Mouse (Mus musculus) frontal cortex, adult (tissue): ENCODE measurements at regions not wholly inside any gene's neighbourhood (a gene's known extent, or its start where the extent isn't known, plus 50 kb on each side); places are given as distances from the start of the nearest gene placed in this dataset.

Experiments
- ATAC-seq: cut with Nextera tagmentation; 2 replicates; pipeline ENCODE4 v1.9.2; 2017; ENCODE audit warnings: mild to moderate bottlenecking, moderate library complexity, mixed read lengths; ENCODE audit not compliant: low TSS enrichment

DNA sequence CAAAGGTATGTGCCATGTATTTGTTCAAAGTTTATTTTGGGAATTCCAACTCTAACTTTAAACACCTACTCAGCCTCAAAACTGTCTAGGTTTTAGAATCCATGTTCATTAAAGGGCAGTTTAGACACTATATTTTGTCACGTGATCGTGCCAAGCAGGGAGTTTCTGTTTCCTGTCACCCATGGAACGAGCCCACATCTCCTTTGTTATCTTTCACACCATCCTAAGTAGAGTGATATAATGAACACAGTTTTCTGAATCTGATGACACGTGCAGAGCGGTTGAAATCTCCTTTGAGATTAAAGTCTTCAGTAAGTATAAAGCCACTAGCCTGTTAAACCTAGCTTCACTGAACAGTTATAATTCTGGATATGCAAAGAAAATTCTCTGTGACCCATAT, 1066.1 kb downstream of the Gsdmc2 start:
- no peak for ATAC-seq

DNA sequence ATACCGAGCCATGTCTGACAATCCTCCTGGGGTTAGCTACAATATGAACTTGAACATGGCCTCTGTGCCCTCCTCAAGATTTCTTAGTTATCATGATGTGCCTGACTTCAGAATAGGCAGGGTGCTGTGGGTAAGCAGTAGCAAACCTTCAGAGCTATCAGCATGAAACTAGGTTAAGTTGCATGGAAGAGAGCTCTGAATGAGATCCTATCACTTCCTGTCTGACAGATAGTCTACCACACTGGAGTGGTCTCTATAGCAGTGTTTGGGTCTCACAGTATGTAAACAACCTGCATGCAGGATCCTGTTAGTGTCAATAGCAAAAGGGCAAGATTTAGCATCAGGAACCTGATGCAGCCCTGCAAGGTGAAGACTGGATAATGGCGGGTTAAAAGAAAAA, 1092.3 kb downstream of the Gsdmc2 start:
- no peak for ATAC-seq

DNA sequence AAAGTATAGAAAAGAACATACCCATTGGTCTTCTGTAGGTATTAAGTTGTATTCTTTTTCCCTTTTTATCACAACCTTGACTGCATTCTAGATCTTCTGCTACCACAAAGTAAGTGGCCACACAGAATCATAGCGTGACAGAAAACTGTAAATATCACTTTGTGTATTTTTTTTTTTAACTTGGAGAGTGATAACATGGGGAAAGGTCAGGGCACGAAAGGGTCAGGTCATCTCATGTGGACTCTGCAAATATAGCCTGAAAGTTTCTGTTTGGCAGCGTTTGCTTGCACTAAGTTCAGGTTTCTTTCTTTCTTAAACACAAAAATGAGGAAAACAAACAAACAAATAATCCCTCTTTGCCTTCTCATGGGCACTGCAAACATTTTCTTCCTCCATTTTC, 1101.1 kb downstream of the Gsdmc2 start:
- no peak for ATAC-seq

DNA sequence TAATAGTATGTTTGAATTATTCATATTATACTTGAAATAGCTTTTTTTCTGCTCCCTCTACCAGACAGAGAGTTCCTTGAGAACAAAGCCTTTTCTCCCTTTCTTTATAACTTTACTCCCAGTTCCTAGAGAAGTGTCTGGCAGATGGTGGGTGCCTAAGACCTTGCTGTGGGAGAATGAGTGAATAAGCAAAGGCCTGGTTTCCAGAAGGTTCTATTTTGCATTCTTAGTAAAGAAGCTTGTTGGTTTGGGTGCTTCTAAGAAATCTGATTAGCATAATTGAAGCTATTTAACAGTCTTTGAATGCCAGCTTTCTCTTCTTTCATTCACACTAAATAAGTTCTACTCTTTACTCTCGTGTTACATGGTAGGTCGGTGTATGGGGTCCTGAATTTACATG, 1104.2 kb downstream of the Gsdmc2 start:
- no peak for ATAC-seq

DNA sequence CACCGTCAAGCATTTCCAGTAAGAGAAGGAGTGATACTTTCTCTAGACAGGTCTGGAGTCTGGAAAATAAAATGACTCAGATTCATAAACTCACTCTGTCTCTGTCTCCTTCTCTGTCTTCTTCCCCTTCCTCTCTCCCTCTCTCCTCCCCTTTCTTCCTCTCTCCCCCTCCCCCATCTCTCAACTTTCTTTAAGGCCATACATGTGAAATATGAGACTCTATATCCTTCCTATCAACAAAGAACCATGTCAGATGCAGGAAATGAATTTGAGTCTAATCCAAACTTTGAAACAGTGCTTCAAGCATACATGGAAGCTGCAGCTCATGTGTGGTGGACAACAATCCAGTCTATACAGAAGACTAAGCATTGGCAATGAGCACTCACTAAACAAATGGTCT, 1109.6 kb downstream of the Gsdmc2 start:
- ATAC-seq: no peak

DNA sequence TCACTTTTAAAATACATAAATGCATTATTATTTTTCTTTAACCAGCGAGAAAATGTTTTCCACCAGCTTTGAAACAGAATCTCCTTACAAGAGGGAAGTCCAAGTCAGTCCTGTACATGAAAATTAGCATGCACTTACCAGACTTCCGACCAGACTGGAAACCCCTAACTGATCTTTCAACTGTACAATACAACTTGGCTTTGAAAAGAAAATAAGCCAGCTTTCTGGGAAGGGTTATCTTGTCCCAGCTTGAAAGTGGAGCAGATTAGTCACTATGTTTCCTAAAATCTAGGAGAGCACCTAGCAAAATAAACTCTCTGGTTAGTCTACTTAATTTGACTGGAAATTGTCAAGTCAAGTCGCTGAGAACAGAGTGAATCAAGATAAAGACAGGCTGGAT, 1110.1 kb downstream of the Gsdmc2 start:
- no peak for ATAC-seq

DNA sequence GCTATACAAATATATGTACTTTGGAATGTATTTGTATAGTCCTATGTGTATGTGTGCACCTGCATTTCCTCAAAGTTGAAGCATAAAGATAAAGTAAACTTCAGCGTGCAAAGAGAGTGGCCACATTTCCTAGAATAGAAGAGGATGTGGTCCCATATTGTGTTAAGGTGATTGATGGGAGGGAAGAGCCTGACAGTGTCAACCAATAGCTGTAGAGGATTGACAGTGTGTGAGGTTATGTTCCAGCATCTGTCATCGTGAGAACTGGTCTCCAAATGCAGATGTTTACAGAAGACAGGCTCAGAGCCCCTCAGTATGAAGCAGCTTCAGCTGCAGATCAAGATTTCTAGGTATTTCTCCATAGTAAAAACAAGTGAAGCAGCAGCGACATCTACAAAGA, 1114.5 kb downstream of the Gsdmc2 start:
- ATAC-seq: no peak

DNA sequence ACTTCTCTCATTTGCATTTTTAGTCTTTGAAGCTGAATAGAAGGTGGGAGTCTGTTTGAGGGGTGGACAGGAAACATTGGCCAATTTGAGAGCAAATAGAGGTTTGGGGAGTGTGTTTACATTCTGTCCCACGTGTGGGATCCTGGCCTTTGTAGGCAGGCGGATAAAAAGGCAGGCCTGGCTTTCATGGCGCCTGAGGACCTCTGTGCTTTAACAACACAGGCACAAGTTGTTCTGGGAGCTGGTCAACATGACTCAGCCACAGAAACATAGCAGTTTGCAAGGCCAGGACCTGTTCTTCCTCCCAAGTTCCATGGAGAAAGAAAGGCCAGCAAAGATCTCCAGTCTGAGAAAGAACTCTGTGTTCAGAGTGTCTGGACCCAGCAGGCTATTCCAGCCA, 1130.7 kb downstream of the Gsdmc2 start:
- ATAC-seq: no peak

DNA sequence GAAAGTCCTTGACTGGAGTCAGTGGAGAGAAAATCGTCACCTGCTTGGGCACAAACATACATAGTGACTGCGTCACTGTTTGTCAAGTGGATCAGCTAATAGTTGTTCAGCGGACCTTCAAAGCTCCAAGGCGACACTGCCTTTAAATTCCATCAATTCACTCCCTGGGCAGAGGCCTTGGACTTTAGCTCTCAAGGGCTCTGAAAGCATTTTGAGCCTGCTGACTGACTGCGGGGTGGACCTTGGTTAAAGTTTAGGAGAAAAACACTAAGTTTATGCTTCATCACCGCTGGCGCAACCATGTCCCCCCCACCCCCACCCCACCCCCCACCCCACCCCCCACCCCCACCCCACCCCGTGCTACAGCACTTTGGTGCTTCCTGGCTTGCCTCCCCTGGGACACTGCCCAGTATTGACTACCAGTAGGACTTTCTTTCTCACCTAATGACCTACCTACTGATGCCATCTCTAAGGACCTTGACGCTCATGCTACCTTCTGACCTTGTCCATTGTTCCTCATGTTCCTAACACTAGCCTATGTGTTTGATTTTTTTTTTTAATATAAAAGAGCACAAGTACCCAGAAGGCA, 1132.3 kb downstream of the Gsdmc2 start:
- ATAC-seq: no peak

DNA sequence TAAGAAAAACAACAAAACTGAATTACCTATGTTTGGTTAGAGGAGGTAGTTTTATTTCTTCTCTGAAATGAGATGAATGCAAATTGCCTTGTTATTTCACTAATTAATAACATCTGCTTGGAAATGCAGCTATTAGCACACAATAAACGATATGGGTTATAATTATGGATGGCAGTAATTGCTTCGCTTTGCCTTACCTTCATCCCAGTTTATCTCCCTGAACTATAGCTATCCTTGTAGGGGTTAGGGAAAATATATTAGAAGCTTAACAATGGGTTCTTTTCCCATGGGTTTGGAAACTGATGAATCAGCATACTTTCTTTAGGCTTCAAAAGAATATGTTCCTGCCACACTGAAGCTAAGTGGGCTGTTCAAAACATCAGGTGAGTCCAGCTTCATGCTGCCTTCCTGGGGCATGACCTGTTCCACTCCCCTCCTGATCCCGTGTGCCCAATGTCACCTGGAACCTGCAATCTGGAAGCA, 1132.9 kb downstream of the Gsdmc2 start:
- no peak for ATAC-seq

DNA sequence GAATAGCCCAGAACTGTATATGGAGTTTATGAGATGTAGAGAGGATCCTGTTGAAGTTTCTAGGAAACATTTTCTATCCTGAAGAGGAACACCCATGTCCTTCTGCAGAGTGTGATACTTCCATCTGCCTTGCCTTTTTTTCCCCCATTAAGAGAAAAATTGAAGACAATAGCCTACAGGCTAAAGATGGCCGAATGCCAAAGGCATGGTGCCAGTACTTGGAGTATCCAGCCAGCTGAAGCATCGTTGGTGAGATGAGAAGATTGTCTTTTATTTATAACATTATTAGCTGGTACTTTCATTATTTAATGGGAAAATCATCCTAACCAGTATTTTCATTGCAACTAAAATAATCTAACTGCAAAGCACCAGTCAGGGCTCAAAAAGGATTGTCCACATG, 1135.4 kb downstream of the Gsdmc2 start:
- no peak for ATAC-seq

DNA sequence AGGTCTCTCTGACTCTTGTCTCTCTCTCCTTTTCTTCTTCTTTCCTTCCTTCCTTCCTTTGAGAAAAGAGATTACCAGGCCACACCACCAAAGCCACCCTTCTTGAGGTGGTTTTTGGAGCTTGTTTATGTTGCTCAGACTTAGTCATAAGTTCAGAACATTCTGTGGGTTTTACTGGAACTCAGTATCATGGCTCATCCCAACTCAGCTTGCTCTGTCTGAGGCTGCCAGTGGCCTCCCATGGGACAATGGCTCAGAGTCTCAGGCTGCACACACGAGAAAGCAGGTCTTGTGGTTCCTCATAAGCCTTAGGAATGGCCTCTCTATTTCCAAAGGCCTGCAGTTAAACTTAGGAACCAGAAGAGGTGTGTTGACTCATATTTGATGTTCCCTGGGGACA, 1146.4 kb downstream of the Gsdmc2 start:
- no peak for ATAC-seq

DNA sequence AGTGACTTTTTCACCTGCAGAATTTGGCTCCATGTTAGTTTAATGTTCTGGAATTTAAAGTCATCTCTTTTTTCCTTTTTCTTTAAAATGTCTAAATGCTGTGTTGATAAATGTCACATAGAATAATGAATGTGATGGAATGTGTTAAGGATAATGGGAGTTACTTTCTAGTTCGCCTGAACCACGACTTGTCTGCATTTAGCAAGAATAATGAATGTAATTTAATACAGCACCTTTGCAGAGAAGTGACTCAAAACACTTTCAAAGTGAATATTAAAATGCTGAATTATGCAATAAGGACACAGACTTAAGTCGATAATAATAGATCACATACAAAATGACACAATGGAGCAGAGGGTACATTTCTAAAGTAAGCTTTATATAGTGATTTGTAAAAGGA, 1150.2 kb downstream of the Gsdmc2 start:
- no peak for ATAC-seq

DNA sequence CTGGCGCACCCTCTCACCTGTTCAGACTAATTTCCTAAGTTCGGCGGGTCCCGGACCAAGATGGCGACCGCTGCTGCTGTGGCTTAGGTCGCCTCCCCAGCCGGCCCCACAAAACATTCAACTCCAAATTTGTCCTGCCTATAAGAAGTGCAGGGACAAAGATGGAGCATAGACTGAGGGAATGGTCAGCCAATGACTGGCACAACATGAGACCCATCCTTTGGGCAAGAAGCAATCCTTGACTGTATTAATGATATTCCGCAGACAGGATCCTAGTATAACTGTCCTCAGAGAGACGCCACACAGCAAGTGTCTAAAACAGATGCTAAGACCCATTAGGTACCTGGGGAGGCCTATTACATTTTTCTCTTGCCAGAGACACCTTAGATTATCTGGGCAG, 1151.3 kb downstream of the Gsdmc2 start:
- no peak for ATAC-seq

DNA sequence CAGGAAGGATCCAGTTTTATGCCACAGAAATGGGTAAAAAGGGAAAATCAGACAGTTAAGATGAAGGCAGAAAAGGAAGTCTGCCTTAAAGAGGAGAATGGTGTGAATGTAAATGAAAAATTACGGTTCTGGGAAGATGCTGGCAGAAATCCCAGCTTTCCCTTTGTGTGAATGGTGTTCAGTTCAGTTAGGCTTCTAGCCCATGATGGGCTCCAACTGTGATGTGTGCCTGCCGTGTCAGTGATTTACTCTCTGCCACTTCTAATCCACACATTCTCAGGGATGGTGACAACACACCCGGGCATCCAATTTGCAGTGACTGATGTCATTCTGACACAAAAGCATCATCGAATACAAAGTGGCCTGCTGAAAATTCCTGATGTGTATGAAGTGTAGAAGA, 1171.6 kb downstream of the Gsdmc2 start:
- ATAC-seq: peak; percentile 34; the same call in 1 of the 2 replicates

DNA sequence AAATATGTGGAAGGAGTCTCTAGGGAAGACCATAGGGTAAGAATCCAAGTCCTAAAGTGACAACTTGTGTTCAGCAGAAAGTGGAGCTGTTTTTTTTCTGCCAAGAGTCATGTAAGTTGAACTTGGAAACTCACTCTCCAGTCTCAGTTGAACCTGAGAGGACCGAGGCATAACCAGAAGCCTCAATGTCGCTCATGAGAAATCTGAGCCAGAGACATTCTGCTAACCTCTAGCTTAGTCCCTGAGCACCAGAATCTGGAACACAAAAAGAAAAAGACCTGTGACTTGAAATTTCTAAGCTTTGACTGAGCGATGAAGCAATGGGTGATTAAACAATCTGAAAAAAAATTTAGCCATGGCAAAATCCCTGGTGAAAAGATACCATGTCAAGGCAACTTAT, 1175.0 kb downstream of the Gsdmc2 start:
- no peak for ATAC-seq

DNA sequence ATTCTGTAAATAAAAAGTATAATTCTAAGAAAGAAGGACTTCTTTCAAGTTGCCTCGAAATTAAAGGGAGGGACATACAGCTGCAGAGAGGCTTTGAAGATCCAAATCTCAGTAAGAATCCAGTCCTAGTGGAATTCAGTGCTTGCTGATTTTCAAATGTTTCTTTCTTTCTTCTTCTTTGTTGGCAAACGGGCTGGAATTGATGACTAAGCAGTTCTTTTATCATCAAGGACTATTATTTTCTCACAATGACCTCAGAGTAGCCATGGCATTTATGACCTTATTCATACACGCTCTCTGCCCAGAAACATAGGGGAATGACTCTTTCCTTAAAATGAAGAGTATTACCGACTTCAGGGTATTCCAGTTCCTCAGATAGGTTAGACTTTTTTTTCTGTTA, 1185.9 kb downstream of the Gsdmc2 start:
- no peak for ATAC-seq

DNA sequence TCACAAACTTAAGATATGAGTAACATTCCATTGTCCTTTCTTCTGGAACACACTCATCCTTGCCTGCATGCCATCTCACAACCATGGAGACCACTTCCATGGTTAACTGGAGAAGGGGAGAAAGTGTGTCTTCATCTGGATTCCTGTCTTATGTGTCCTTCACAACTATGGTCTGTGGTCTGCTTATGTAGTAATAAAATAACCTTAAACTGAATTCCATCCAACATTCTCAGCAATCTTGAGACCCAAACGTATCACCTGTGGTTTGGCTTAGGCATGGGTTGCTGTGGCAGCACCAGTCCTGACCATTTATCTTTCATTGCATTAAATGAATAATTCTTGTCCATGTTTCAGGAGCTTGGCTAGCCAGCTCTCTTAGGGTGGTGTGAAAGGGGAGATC, 1186.3 kb downstream of the Gsdmc2 start:
- ATAC-seq: no peak

DNA sequence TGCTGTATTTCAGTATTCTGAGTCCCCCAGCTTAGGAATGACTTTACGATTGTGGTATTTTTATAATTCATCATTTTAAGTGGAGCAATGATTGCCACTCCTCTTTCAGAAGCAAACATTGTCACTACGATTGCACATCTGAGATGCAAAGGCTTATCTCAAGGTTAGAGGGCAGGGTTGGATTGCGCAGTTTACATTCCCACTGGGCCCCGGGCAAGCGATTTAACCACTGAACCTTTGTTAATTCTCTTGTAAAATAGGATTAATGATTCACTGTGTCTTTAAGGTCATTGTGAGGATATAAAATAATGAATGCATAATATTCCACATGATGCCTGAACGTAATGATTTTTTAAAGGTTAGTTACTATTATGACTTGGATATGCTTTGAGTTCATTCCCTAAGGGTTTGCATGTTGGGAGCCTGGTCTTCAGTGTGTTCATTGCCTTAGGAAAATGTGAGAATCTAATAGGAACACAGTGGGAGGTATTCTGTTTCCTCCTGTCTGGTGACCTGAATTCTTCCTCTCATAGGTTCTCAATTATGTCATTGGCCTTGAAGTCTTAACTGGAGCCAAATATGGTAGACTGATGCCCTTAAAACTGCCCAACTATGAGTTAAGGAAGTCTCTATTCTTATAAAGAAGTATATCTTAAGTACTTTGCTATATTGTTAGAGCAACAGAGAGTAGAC, 1198.4 kb downstream of the Gsdmc2 start:
- no peak for ATAC-seq

DNA sequence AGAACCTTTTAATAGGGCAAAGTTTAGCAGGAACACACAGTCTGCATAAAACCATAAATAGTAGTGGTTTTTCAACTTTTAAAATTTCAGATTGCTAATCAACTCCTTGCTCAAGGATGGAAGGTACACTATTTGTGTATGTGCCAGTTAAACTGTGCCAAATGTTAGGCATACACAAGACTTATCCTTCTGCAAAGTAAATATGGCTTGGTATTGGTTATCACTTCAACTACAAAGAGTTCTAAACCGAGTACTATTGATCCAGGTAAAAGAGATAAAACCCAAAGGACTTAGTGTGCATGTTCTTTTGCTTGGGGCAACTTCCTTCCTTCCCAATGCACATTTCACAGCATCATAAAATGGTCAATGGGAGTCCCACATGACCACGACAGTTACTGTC, 1200.2 kb downstream of the Gsdmc2 start:
- ATAC-seq: no peak

DNA sequence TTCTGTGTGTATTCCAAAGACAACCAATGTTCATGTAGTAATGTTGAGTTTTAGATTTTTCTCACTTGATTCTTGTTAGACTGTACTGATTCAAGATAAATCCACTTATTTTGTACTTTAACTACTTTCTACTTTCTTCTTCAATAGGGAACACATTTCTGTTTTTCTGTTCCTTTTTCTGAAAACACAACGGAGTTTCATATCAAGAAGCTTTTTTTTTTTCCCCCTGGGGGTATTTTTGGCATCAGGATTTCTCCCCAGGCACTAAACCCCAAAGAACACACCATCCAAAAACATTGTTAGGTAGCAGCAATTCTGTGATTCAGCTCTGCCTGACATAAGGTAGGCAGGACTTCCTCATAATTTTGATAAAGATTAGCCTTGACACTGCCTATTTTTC, 1200.7 kb downstream of the Gsdmc2 start:
- no peak for ATAC-seq

DNA sequence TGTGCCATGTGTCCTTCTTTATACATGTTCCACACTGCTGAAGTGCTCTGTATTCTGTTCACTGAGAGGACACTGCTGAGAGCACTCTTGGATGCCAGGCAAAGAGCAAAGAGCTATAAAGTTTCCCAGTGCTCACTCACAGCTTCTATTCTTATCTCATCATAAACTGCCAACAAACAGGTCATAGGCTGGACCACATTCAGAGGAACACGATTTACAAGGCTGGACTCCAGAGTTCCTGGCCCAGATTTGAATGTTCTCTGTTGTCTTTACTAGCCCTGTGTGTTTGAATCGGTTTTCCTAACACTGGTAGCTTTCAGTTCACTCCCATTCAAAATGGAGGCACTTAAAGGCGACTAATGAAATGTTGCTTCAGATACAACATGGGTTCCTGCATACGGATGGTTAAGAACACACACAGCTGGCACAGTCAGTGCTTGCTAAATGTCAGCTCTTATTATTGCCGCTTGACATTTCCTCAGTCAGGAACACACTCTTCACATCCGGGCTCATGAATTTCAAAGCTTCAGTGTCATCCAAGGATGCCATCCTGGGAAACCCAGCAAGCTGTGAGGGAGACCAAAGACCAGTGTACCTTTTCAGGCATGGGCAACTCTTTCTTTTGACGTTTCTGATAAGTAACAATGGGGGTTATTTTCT, 1203.8 kb downstream of the Gsdmc2 start:
- ATAC-seq: no peak

DNA sequence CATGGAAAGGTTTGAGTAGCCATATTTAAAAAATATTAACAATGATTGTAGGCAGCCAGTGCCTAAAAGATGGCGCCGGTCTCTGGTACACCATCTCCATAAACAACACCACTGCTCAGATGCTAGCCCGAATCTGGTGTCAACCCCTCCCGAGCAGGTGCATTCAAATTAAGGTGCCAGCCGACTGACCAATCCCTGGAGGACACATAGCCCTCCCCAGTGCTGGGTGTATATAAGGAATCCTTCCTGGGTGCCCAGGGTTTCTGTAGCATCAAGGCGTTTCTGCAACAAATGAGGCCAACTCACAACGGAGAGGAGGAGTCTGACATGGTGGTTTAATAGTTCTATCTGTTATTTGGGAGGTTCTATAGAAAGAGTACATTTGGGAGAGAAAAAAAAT, 1219.6 kb downstream of the Gsdmc2 start:
- no peak for ATAC-seq
